In genomic region chr2:178339044-178339443, GRCm38 (mm10) we compare ENCODE assay signal across 14 mouse cellular contexts.
DNase-seq lines count a peak whose midpoint lies in the region; ATAC-seq and TF ChIP-seq lines count a peak whose summit lies in the region.
"Had no signal": no experiment of that assay in that cellular context is flagged by ENCODE, and none has a peak within 500 bp of the region (broad histone marks: within the 10 kb centered on the region; RNA-seq: fewer than 3 reads in every experiment).

No protein-coding gene starts in this region.

- peak; percentile 55; the same call in 1 of the 2 replicates for TF ChIP-seq CTCF in cerebellum, adult 2 months (IDR thresholded peaks at IDR 0.05; ENCODE audit: borderline replicate concordance, insufficient read depth, low read depth, low read length)
- TF ChIP-seq CTCF in stomach, postnatal 0 days (IDR thresholded peaks at IDR 0.05; ENCODE audit: low read depth), result peak; percentile 64

- ATAC-seq in hindbrain, embryonic 14.5 days (ENCODE audit: low FRiP score), result no peak
- no peak for ATAC-seq in hindbrain, embryonic 13.5 days (ENCODE audit: low FRiP score)
- 0 out of 2 replicates have a peak, but pooled peaks have one; percentile 31 for ATAC-seq in neural tube, embryonic 14.5 days (ENCODE audit: low read depth)
- ATAC-seq in neural tube, embryonic 15.5 days (ENCODE audit: low FRiP score), result no peak
- no peak for ATAC-seq in stomach, postnatal 0 days (ENCODE audit: low FRiP score, low TSS enrichment)

- H3K27ac ChIP-seq in cerebellum, adult 2 months (ENCODE audit: insufficient read depth, low read length), result no peak overlapping the region
- no peak overlapping the region for H3K27ac ChIP-seq in hindbrain, embryonic 14.5 days
- no peak overlapping the region for H3K27ac ChIP-seq in hindbrain, embryonic 13.5 days
- H3K27ac ChIP-seq in neural tube, embryonic 14.5 days (ENCODE audit: low read depth, low read length), result no peak overlapping the region
- no peak overlapping the region for H3K27ac ChIP-seq in neural tube, embryonic 15.5 days (replicated peaks)
- no peak overlapping the region for H3K27ac ChIP-seq in stomach, postnatal 0 days (replicated peaks)
- H3K27ac ChIP-seq: embryonic facial prominence, embryonic 13.5 days; heart, embryonic 15.5 days; liver, embryonic 15.5 days had no signal

- no peaks in the 10 kb centered on the region for H3K27me3 ChIP-seq in cerebellum, adult 2 months (ENCODE audit: control insufficient read depth, insufficient read depth, low read length)
- H3K27me3 ChIP-seq in hindbrain, embryonic 14.5 days (ENCODE audit: control insufficient read depth, insufficient read depth, low read length), result no peaks in the 10 kb centered on the region
- H3K27me3 ChIP-seq in hindbrain, embryonic 13.5 days, result peaks cover 7% of the 10 kb centered on the region; the same call in 1 of the 2 replicates
- H3K27me3 ChIP-seq in neural tube, embryonic 14.5 days (ENCODE audit: control insufficient read depth, insufficient read depth, low read length), result no peaks in the 10 kb centered on the region
- no peaks in the 10 kb centered on the region for H3K27me3 ChIP-seq in neural tube, embryonic 15.5 days (replicated peaks)
- no peaks in the 10 kb centered on the region for H3K27me3 ChIP-seq in stomach, postnatal 0 days (ENCODE audit: control insufficient read depth, insufficient read depth, low read length)
- H3K27me3 ChIP-seq: embryonic facial prominence, embryonic 13.5 days; heart, embryonic 15.5 days; liver, embryonic 15.5 days had no signal

- no peak overlapping the region for H3K9ac ChIP-seq in hindbrain, embryonic 14.5 days
- H3K9ac ChIP-seq in hindbrain, embryonic 13.5 days, result no peak overlapping the region
- H3K9ac ChIP-seq in neural tube, embryonic 14.5 days (replicated peaks; ENCODE audit: low read depth, low read length), result no peak overlapping the region
- no peak overlapping the region for H3K9ac ChIP-seq in neural tube, embryonic 15.5 days (replicated peaks)
- no peak overlapping the region for H3K9ac ChIP-seq in stomach, postnatal 0 days (ENCODE audit: low read length)
- H3K9ac ChIP-seq: embryonic facial prominence, embryonic 13.5 days; heart, embryonic 15.5 days; liver, embryonic 15.5 days had no signal

- H3K36me3 ChIP-seq in hindbrain, embryonic 14.5 days (replicated peaks; ENCODE audit: control insufficient read depth, insufficient read depth), result peaks cover 13% of the 10 kb centered on the region
- H3K36me3 ChIP-seq in hindbrain, embryonic 13.5 days, result peaks cover 5% of the 10 kb centered on the region; the same call in 1 of the 2 replicates
- H3K36me3 ChIP-seq in neural tube, embryonic 14.5 days (ENCODE audit: control insufficient read depth, insufficient read depth, low read length), result peaks cover 4% of the 10 kb centered on the region; the same call in 1 of the 2 replicates
- H3K36me3 ChIP-seq in neural tube, embryonic 15.5 days, result peaks cover 14% of the 10 kb centered on the region
- no peaks in the 10 kb centered on the region for H3K36me3 ChIP-seq in stomach, postnatal 0 days (ENCODE audit: control insufficient read depth, insufficient read depth, low read length)
- H3K36me3 ChIP-seq: embryonic facial prominence, embryonic 13.5 days; heart, embryonic 15.5 days; liver, embryonic 15.5 days had no signal

- WGBS in cerebellum, adult 2 months, result 6% methylated on average over 2 of the region's 2 CpGs
- 4% methylated on average over 2 of the region's 2 CpGs for WGBS in hindbrain, embryonic 14.5 days
- WGBS in hindbrain, embryonic 13.5 days, result 3% methylated on average over 2 of the region's 2 CpGs
- WGBS in neural tube, embryonic 14.5 days, result 4% methylated on average over 2 of the region's 2 CpGs
- 2% methylated on average over 2 of the region's 2 CpGs for WGBS in neural tube, embryonic 15.5 days
- 1% methylated on average over 2 of the region's 2 CpGs for WGBS in stomach, postnatal 0 days

- no peak for TF ChIP-seq POLR2A in cerebellum, adult 2 months (IDR thresholded peaks at IDR 0.05; ENCODE audit: borderline replicate concordance, insufficient read depth, low read length)

- no peak for TF ChIP-seq EP300 in stomach, postnatal 0 days (optimal IDR thresholded peaks at IDR 0.05)

- no peak overlapping the region for H3K4me2 ChIP-seq in hindbrain, embryonic 14.5 days (replicated peaks)
- H3K4me2 ChIP-seq in hindbrain, embryonic 13.5 days, result no peak overlapping the region
- no peak overlapping the region for H3K4me2 ChIP-seq in neural tube, embryonic 14.5 days (ENCODE audit: low read depth, low read length)
- no peak overlapping the region for H3K4me2 ChIP-seq in neural tube, embryonic 15.5 days
- no peak overlapping the region for H3K4me2 ChIP-seq in stomach, postnatal 0 days (replicated peaks; ENCODE audit: low read depth)
- H3K4me2 ChIP-seq: embryonic facial prominence, embryonic 13.5 days; heart, embryonic 15.5 days; liver, embryonic 15.5 days had no signal

- H3K4me1 ChIP-seq in cerebellum, adult 2 months (ENCODE audit: control insufficient read depth, insufficient read depth, low read length), result no peaks in the 10 kb centered on the region
- H3K4me1 ChIP-seq in hindbrain, embryonic 14.5 days (replicated peaks; ENCODE audit: control insufficient read depth, insufficient read depth, low read length), result no peaks in the 10 kb centered on the region
- no peaks in the 10 kb centered on the region for H3K4me1 ChIP-seq in hindbrain, embryonic 13.5 days (replicated peaks)
- no peaks in the 10 kb centered on the region for H3K4me1 ChIP-seq in neural tube, embryonic 14.5 days (ENCODE audit: control insufficient read depth, insufficient read depth, low read length)
- H3K4me1 ChIP-seq in neural tube, embryonic 15.5 days, result no peaks in the 10 kb centered on the region
- H3K4me1 ChIP-seq in stomach, postnatal 0 days (replicated peaks; ENCODE audit: control insufficient read depth, insufficient read depth), result no peaks in the 10 kb centered on the region
- H3K4me1 ChIP-seq: embryonic facial prominence, embryonic 13.5 days; heart, embryonic 15.5 days; liver, embryonic 15.5 days had no signal

- no peak overlapping the region for H3K4me3 ChIP-seq in cerebellum, adult 2 months (replicated peaks; ENCODE audit: insufficient read depth, low read depth, low read length)
- no peak overlapping the region for H3K4me3 ChIP-seq in hindbrain, embryonic 14.5 days (replicated peaks; ENCODE audit: low read length)
- H3K4me3 ChIP-seq in hindbrain, embryonic 13.5 days, result no peak overlapping the region
- H3K4me3 ChIP-seq in neural tube, embryonic 14.5 days (ENCODE audit: low read depth, low read length), result no peak overlapping the region
- no peak overlapping the region for H3K4me3 ChIP-seq in neural tube, embryonic 15.5 days (replicated peaks)
- no peak overlapping the region for H3K4me3 ChIP-seq in stomach, postnatal 0 days (ENCODE audit: low read depth, low read length)
- H3K4me3 ChIP-seq: embryonic facial prominence, embryonic 13.5 days; heart, embryonic 15.5 days; liver, embryonic 15.5 days; myocyte had no signal

- H3K9me3 ChIP-seq in hindbrain, embryonic 14.5 days (ENCODE audit: control insufficient read depth, low read length), result no peaks in the 10 kb centered on the region
- no peaks in the 10 kb centered on the region for H3K9me3 ChIP-seq in hindbrain, embryonic 13.5 days
- H3K9me3 ChIP-seq in neural tube, embryonic 14.5 days (ENCODE audit: control insufficient read depth, low read length), result no peaks in the 10 kb centered on the region
- no peaks in the 10 kb centered on the region for H3K9me3 ChIP-seq in neural tube, embryonic 15.5 days (replicated peaks)
- H3K9me3 ChIP-seq in stomach, postnatal 0 days (ENCODE audit: control insufficient read depth, low read length), result no peaks in the 10 kb centered on the region
- H3K9me3 ChIP-seq: embryonic facial prominence, embryonic 13.5 days; heart, embryonic 15.5 days; liver, embryonic 15.5 days had no signal

- no peak for DNase-seq in cerebellum, adult 2 months
- no peak for DNase-seq in cerebellum, adult 8-10 months
- DNase-seq in hindbrain, embryonic 14.5 days (ENCODE audit: low spot score), result peak; percentile 42
- peak; percentile 11 for DNase-seq in stomach, postnatal 0 days (ENCODE audit: low spot score)
- no peak for DNase-seq in spleen, postnatal 10 days (ENCODE audit: low spot score in 2 of 2)
- DNase-seq: kidney, adult 11 months; right cerebral cortex, adult 18-20 months had no signal

Comparison
In these comparisons a context has a peak if more than half of its experiments do, and no peak if none do; other contexts are left out.
1. DNase-seq: peak in hindbrain, embryonic 14.5 days (single experiment) and stomach, postnatal 0 days (single experiment); none in cerebellum, adult 2 months (0 of 2), cerebellum, adult 8-10 months (single experiment) and spleen, postnatal 10 days (0 of 2).